Mouse (Mus musculus): Measurements from ENCODE around the gene Zfp706. TPM values are rescaled to one million over a fixed set of nuclear protein-coding genes. Genes with fewer than 3 reads are reported as not detected.

The Zfp706 gene
- total and polyA plus RNA-seq, 3 experiments: 52.0 to 384 (median 285) TPM

- Histone ChIP-seq H3K4me3 (replicated peaks in 1 of 3; ENCODE audit: low read depth in 2 of 3, low read length in 2 of 3, poor library complexity in 1 of 3) (no peak overlapping the region), H3K9me3 (replicated peaks; ENCODE audit: low read length) (no peaks in the 10 kb centered on the region), H3K9ac (ENCODE audit: insufficient read depth, low read depth) (no peak overlapping the region), H3K27me3 (replicated peaks) (no peaks in the 10 kb centered on the region), H3K79me2 (replicated peaks; ENCODE audit: control insufficient read depth, extremely low read depth, insufficient read depth, poor library complexity, severe bottlenecking) (no peaks in the 10 kb centered on the region), H3K4me1 (ENCODE audit: control insufficient read depth in 1 of 2, insufficient read depth in 2 of 2) (peaks cover 0 to 13% of the 10 kb centered on the region in 2 experiments; a peak in 1 of 4 replicates), H3K27ac (ENCODE audit: insufficient read depth, low read depth) (no peak overlapping the region), H3K36me3 (replicated peaks in 1 of 2; ENCODE audit: control insufficient read depth in 1 of 2, insufficient read depth in 1 of 2, low read length in 1 of 2) (peaks cover 0 to 8% of the 10 kb centered on the region in 2 experiments), H3K4me2 (ENCODE audit: insufficient read depth, low read depth, poor library complexity, severe bottlenecking) (no peak overlapping the region)
- DNase-seq (ENCODE audit: extremely low read depth): no peak
- TF ChIP-seq NRF1 (IDR thresholded peaks at IDR 0.05; ENCODE audit: low read depth, low read length) (no peak), ZNF384 (IDR thresholded peaks at IDR 0.05; ENCODE audit: low read depth, low read length) (no peak), UBTF (IDR thresholded peaks at IDR 0.05; ENCODE audit: low read depth, low read length) (no peak), SMC3 (IDR thresholded peaks at IDR 0.05; ENCODE audit: low read depth, low read length) (no peak), POLR2AphosphoS2 (IDR thresholded peaks at IDR 0.05; ENCODE audit: low read depth, low read length) (no peak), MAFK (IDR thresholded peaks at IDR 0.05; ENCODE audit: insufficient replicate concordance, low read length) (no peak), E2F4 (IDR thresholded peaks at IDR 0.05; ENCODE audit: insufficient replicate concordance, low read depth, low read length) (no peak), TBP (conservative IDR thresholded peaks at IDR 0.05; ENCODE audit: low read depth, low read length) (no peak), GABPA (IDR thresholded peaks at IDR 0.05; ENCODE audit: insufficient replicate concordance, low read depth, low read length) (no peak), CHD1 (IDR thresholded peaks at IDR 0.05; ENCODE audit: low read depth, low read length) (no peak), IRF4 (IDR thresholded peaks at IDR 0.05; ENCODE audit: low read depth, low read length) (no peak), JUN (IDR thresholded peaks at IDR 0.05; ENCODE audit: insufficient read depth, low read depth, low read length) (no peak), ZMIZ1 (IDR thresholded peaks at IDR 0.05; ENCODE audit: low read depth, low read length) (no peak), USF2 (conservative IDR thresholded peaks at IDR 0.05; ENCODE audit: low read depth, low read length) (no peak), ZKSCAN1 (IDR thresholded peaks at IDR 0.05; ENCODE audit: borderline replicate concordance, low read depth, low read length) (no peak), ELF1 (IDR thresholded peaks at IDR 0.05; ENCODE audit: low read depth, low read length) (no peak), ZC3H11A (IDR thresholded peaks at IDR 0.05; ENCODE audit: low read depth, low read length) (no peak), MAX (IDR thresholded peaks at IDR 0.05; ENCODE audit: low read length) (no peak), CTCF (conservative IDR thresholded peaks at IDR 0.05 in 1 of 2, IDR thresholded peaks at IDR 0.05 in 1 of 2; ENCODE audit: low read depth in 2 of 2, low read length in 2 of 2) (no peak)
- dilution Hi-C loops (cut with MboI; ENCODE audit: extremely low pct_ligation_motif_present, extremely low pct_unique_long_range_greater_than_20kb, low sequenced_read_pairs) (no loop called here), in situ Hi-C loops (cut with MboI; ENCODE audit: low pct_ligation_motif_present, low pct_unique_long_range_greater_than_20kb, low sequenced_read_pairs) (no loop called here)
Observed at GRCm38 (mm10) chr15:36950258-36950657, 57.3 kb downstream of the Zfp706 start.

DNA sequence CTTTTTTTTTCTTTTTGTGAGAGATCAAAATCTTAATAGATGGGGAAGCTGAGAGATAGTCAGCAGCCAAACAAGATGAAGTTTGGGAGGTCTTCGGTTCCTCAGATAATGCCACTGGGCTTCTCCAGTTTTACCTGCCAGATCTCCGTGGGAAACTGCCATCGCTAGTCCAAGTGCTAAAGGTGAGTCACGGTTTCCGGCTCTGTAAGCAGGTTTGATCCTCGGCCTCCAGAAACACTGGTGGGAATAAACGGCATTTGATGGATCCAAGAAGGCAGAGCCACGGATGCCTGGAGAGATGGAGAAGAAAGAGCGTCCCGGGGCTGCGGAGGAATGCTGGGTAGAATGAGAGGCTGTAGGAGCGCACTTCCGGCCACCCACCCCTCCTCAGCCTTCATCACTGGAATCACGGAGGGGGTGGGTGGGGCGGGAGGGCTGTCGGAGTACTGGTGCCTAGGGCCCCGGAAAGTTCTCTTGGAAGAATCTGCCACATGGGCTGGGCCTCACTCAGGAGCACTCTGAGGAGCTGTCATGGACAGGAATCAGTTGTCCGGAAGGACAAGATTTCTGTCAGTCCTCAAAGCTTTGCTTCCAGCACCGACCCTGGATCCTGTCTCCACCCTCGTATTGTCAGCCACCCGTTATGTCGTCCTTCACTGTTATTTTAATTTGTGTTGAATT is 58.6 kb downstream of the Zfp706 start:
- dilution Hi-C loops (cut with MboI; ENCODE audit: extremely low pct_ligation_motif_present, extremely low pct_unique_long_range_greater_than_20kb, low sequenced_read_pairs) (no loop called here), in situ Hi-C loops (cut with MboI; ENCODE audit: low pct_ligation_motif_present, low pct_unique_long_range_greater_than_20kb, low sequenced_read_pairs) (no loop called here)
- Histone ChIP-seq H3K9ac (ENCODE audit: insufficient read depth, low read depth) (no peak overlapping the region), H3K4me2 (ENCODE audit: insufficient read depth, low read depth, poor library complexity, severe bottlenecking) (no peak overlapping the region), H3K4me3 (replicated peaks in 1 of 3; ENCODE audit: low read depth in 2 of 3, low read length in 2 of 3, poor library complexity in 1 of 3) (no peak overlapping the region), H3K9me3 (replicated peaks; ENCODE audit: low read length) (no peaks in the 10 kb centered on the region), H3K36me3 (replicated peaks in 1 of 2; ENCODE audit: control insufficient read depth in 1 of 2, insufficient read depth in 1 of 2, low read length in 1 of 2) (peaks cover 0 to 8% of the 10 kb centered on the region in 2 experiments), H3K27me3 (replicated peaks) (no peaks in the 10 kb centered on the region), H3K27ac (ENCODE audit: insufficient read depth, low read depth) (no peak overlapping the region), H3K4me1 (ENCODE audit: control insufficient read depth in 1 of 2, insufficient read depth in 2 of 2) (peaks cover 0 to 13% of the 10 kb centered on the region in 2 experiments; a peak in 1 of 4 replicates), H3K79me2 (replicated peaks; ENCODE audit: control insufficient read depth, extremely low read depth, insufficient read depth, poor library complexity, severe bottlenecking) (no peaks in the 10 kb centered on the region)
- DNase-seq (ENCODE audit: extremely low read depth): no peak
- TF ChIP-seq RCOR1 (conservative IDR thresholded peaks at IDR 0.05; ENCODE audit: low read depth, low read length): no peak
- no peak for TF ChIP-seq SIN3A (IDR thresholded peaks at IDR 0.05; ENCODE audit: low read length)
- TF ChIP-seq USF1 (IDR thresholded peaks at IDR 0.05; ENCODE audit: low read depth, low read length): no peak
- no peak for TF ChIP-seq USF2 (conservative IDR thresholded peaks at IDR 0.05; ENCODE audit: low read depth, low read length)
- no peak for TF ChIP-seq ZKSCAN1 (IDR thresholded peaks at IDR 0.05; ENCODE audit: borderline replicate concordance, low read depth, low read length)
- no peak for TF ChIP-seq UBTF (IDR thresholded peaks at IDR 0.05; ENCODE audit: low read depth, low read length)
- TF ChIP-seq CHD1 (IDR thresholded peaks at IDR 0.05; ENCODE audit: low read depth, low read length): no peak
- TF ChIP-seq POLR2A (IDR thresholded peaks at IDR 0.05; ENCODE audit: low read depth, low read length): no peak
- no peak for TF ChIP-seq MEF2A (IDR thresholded peaks at IDR 0.05; ENCODE audit: borderline replicate concordance, low read depth, low read length)
- TF ChIP-seq MAFK (IDR thresholded peaks at IDR 0.05; ENCODE audit: insufficient replicate concordance, low read length): no peak
- TF ChIP-seq CHD2 (IDR thresholded peaks at IDR 0.05; ENCODE audit: low read length): no peak
- no peak for TF ChIP-seq MYC (IDR thresholded peaks at IDR 0.05; ENCODE audit: low read depth, low read length)
- no peak for TF ChIP-seq PAX5 (IDR thresholded peaks at IDR 0.05; ENCODE audit: low read length)
- no peak for TF ChIP-seq MAZ (IDR thresholded peaks at IDR 0.05; ENCODE audit: low read depth, low read length)
- TF ChIP-seq NRF1 (IDR thresholded peaks at IDR 0.05; ENCODE audit: low read depth, low read length): no peak
- TF ChIP-seq GABPA (IDR thresholded peaks at IDR 0.05; ENCODE audit: insufficient replicate concordance, low read depth, low read length): no peak
- TF ChIP-seq ZC3H11A (IDR thresholded peaks at IDR 0.05; ENCODE audit: low read depth, low read length): no peak
